ENCODE assay signal across 25 mouse cellular contexts in the genomic region with DNA sequence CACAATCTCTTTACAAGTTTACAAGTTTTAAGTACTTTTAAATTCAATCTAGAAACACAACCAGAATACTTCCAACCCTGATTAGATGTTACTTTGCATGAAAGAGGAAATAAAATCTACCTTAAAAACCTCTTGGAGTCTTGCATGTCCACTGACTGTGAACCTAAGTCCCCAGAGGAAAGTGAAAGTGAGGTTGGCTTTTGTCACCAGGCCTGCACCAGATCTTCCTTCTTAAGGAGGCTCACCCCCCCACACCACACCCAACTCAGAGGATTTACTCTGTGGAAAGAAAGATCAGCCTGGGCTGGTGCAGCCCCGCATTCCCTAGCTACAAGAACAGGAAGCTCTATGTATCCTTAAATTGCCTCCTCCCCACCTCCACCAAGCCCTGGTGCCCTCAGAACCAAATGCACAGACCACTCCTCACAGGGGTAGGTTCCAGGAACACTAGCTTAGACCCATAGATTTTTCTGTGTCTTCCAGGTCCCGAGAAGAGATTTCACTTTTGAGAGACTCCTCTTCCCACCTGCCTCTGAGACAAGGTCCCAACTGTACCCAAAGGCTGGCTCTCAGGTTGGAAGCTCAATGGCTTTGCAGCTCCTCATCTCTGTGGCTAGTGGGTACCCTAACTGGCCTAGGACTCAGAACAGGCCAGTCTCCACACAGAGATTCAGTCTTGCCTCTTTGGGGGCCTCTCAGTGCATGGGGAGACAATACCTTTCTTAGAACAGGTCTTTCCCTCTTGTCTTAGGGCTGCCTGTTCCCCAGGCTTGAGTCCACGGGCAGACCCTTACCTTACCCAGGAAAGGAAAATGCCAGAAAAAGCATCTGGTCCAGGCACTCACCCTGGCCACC. TPM values are rescaled to one million over a fixed set of nuclear protein-coding genes. Genes with fewer than 3 reads are reported as not detected.
DNase-seq lines count a peak whose midpoint lies in the region; ATAC-seq and TF ChIP-seq lines count a peak whose summit lies in the region.
"Had no signal": no experiment of that assay in that cellular context is flagged by ENCODE, and none has a peak within 500 bp of the region (broad histone marks: within the 10 kb centered on the region; RNA-seq: fewer than 3 reads in every experiment).

No protein-coding gene starts in this region.

- no peak overlapping the region for H3K9ac ChIP-seq in hindbrain, embryonic 16.5 days (ENCODE audit: low read depth, low read length)
- no peak overlapping the region for H3K9ac ChIP-seq in CH12.LX (ENCODE audit: insufficient read depth, low read depth)
- H3K9ac ChIP-seq in limb, embryonic 11.5 days (ENCODE audit: low read length), result no peak overlapping the region
- H3K9ac ChIP-seq: embryonic facial prominence, embryonic 15.5 days; limb, embryonic 12.5 days; liver, embryonic 12.5 days; midbrain, embryonic 15.5 days had no signal

- no peak for TF ChIP-seq EP300 in CH12.LX (IDR thresholded peaks at IDR 0.05; ENCODE audit: low read length)

- peak; percentile 24 for DNase-seq in hindbrain, embryonic 10.5 days (ENCODE audit: low spot score)
- DNase-seq in 416B (ENCODE audit: low read depth), result peak; percentile 24
- DNase-seq in CH12.LX (ENCODE audit: extremely low read depth), result peak; percentile 49
- peak; percentile 26 for DNase-seq in limb, embryonic 11.5 days (ENCODE audit: low spot score)
- no peak for DNase-seq in embryo, embryonic 10.5 days (ENCODE audit: low spot score)
- no peak for DNase-seq in left cerebral cortex, adult 18-20 months (ENCODE audit: low spot score in 2 of 2)
- DNase-seq in adrenal gland, postnatal 4 days (ENCODE audit: low spot score in 2 of 2), result no peak
- DNase-seq: adrenal gland, postnatal 36 days; cerebellum, adult 18-20 months; cerebellum, postnatal 25 days; gastrocnemius, postnatal 14 days; heart, postnatal 10 days; kidney, adult 18-20 months; lung, adult 2 months; thymus, postnatal 14 days had no signal

- peak overlapping the region; percentile 72; the same call in 1 of the 2 replicates for H3K27ac ChIP-seq in hindbrain, embryonic 10.5 days
- no peak overlapping the region for H3K27ac ChIP-seq in hindbrain, embryonic 16.5 days (ENCODE audit: low read depth, low read length)
- no peak overlapping the region for H3K27ac ChIP-seq in CH12.LX (ENCODE audit: insufficient read depth, low read depth)
- no peak overlapping the region for H3K27ac ChIP-seq in limb, embryonic 11.5 days (replicated peaks; ENCODE audit: low read depth, low read length)
- H3K27ac ChIP-seq: embryonic facial prominence, embryonic 15.5 days; heart, embryonic 10.5 days; kidney, postnatal 0 days; limb, embryonic 12.5 days; liver, embryonic 12.5 days; midbrain, embryonic 15.5 days had no signal

- H3K79me2 ChIP-seq in CH12.LX (replicated peaks; ENCODE audit: control insufficient read depth, extremely low read depth, insufficient read depth, poor library complexity, severe bottlenecking), result no peaks in the 10 kb centered on the region

- dilution Hi-C loops in CH12.LX (cut with MboI; ENCODE audit: extremely low pct_ligation_motif_present, extremely low pct_unique_long_range_greater_than_20kb, low sequenced_read_pairs), result no loop called here

- H3K4me1 ChIP-seq in hindbrain, embryonic 10.5 days (replicated peaks), result peaks cover 39% of the 10 kb centered on the region
- peaks cover 3% of the 10 kb centered on the region for H3K4me1 ChIP-seq in hindbrain, embryonic 16.5 days (ENCODE audit: control insufficient read depth, insufficient read depth, low read depth, low read length)
- peaks cover 3 to 13% of the 10 kb centered on the region in 2 experiments; a peak in 3 of 4 replicates for H3K4me1 ChIP-seq in CH12.LX (ENCODE audit: control insufficient read depth in 1 of 2, insufficient read depth in 2 of 2)
- H3K4me1 ChIP-seq in limb, embryonic 11.5 days (ENCODE audit: control insufficient read depth, insufficient read depth, low read length), result peaks cover 3% of the 10 kb centered on the region; the same call in 1 of the 2 replicates

- peaks cover 100% of the 10 kb centered on the region for H3K27me3 ChIP-seq in hindbrain, embryonic 10.5 days (ENCODE audit: insufficient read depth, poor library complexity, severe bottlenecking)
- peaks cover 50% of the 10 kb centered on the region for H3K27me3 ChIP-seq in hindbrain, embryonic 16.5 days (replicated peaks; ENCODE audit: control insufficient read depth, insufficient read depth, low read length)
- no peaks in the 10 kb centered on the region for H3K27me3 ChIP-seq in CH12.LX (replicated peaks)
- peaks cover 70% of the 10 kb centered on the region for H3K27me3 ChIP-seq in limb, embryonic 11.5 days (ENCODE audit: control insufficient read depth, insufficient read depth, low read length)

- no peak for TF ChIP-seq CTCF in CH12.LX (conservative IDR thresholded peaks at IDR 0.05 in 1 of 2, IDR thresholded peaks at IDR 0.05 in 1 of 2; ENCODE audit: low read depth in 2 of 2, low read length in 2 of 2)

- H3K4me2 ChIP-seq in hindbrain, embryonic 16.5 days (ENCODE audit: low read length), result no peak overlapping the region
- H3K4me2 ChIP-seq in CH12.LX (ENCODE audit: insufficient read depth, low read depth, poor library complexity, severe bottlenecking), result peak overlapping the region; percentile 52; the same call in 1 of the 2 replicates
- no peak overlapping the region for H3K4me2 ChIP-seq in limb, embryonic 11.5 days (ENCODE audit: low read depth, severe bottlenecking)
- H3K4me2 ChIP-seq: embryonic facial prominence, embryonic 15.5 days; limb, embryonic 12.5 days; liver, embryonic 12.5 days; midbrain, embryonic 15.5 days had no signal

- WGBS in hindbrain, embryonic 10.5 days, result 22% methylated on average over 3 of the region's 3 CpGs
- WGBS in hindbrain, embryonic 16.5 days, result 31% methylated on average over 3 of the region's 3 CpGs
- WGBS in limb, embryonic 11.5 days, result 12% methylated on average over 3 of the region's 3 CpGs

- no peak for ATAC-seq in hindbrain, embryonic 16.5 days
- ATAC-seq in limb, embryonic 11.5 days (ENCODE audit: insufficient number of reproducible peaks, low FRiP score, low TSS enrichment, low read depth), result no peak
- ATAC-seq: liver, embryonic 12.5 days had no signal

- TF ChIP-seq RAD21 in CH12.LX (IDR thresholded peaks at IDR 0.05; ENCODE audit: low read depth, low read length), result no peak

- no peak for TF ChIP-seq POLR2A in CH12.LX (IDR thresholded peaks at IDR 0.05; ENCODE audit: low read depth, low read length)

- peak overlapping the region; percentile 36 for H3K4me3 ChIP-seq in hindbrain, embryonic 10.5 days
- H3K4me3 ChIP-seq in hindbrain, embryonic 16.5 days (ENCODE audit: low read length), result no peak overlapping the region
- no peak overlapping the region for H3K4me3 ChIP-seq in CH12.LX (replicated peaks in 1 of 3; ENCODE audit: low read depth in 2 of 3, low read length in 2 of 3, poor library complexity in 1 of 3)
- no peak overlapping the region for H3K4me3 ChIP-seq in limb, embryonic 11.5 days (ENCODE audit: low read depth, low read length)
- H3K4me3 ChIP-seq: embryonic facial prominence, embryonic 15.5 days; heart, embryonic 10.5 days; limb, embryonic 12.5 days; liver, embryonic 12.5 days; midbrain, embryonic 15.5 days had no signal

- no peaks in the 10 kb centered on the region for H3K36me3 ChIP-seq in hindbrain, embryonic 10.5 days
- no peaks in the 10 kb centered on the region for H3K36me3 ChIP-seq in hindbrain, embryonic 16.5 days (ENCODE audit: control insufficient read depth, insufficient read depth, low read length)
- no peaks in the 10 kb centered on the region for H3K36me3 ChIP-seq in CH12.LX (replicated peaks in 1 of 2; ENCODE audit: control insufficient read depth in 1 of 2, insufficient read depth in 1 of 2, low read length in 1 of 2)
- no peaks in the 10 kb centered on the region for H3K36me3 ChIP-seq in limb, embryonic 11.5 days (ENCODE audit: control insufficient read depth, insufficient read depth, low read length)
- H3K36me3 ChIP-seq: embryonic facial prominence, embryonic 15.5 days; heart, embryonic 10.5 days; limb, embryonic 12.5 days; liver, embryonic 12.5 days; midbrain, embryonic 15.5 days had no signal

- in situ Hi-C loops in CH12.LX (cut with MboI; ENCODE audit: low pct_ligation_motif_present, low pct_unique_long_range_greater_than_20kb, low sequenced_read_pairs), result no loop called here

- no peaks in the 10 kb centered on the region for H3K9me3 ChIP-seq in hindbrain, embryonic 10.5 days
- no peaks in the 10 kb centered on the region for H3K9me3 ChIP-seq in hindbrain, embryonic 16.5 days (ENCODE audit: control insufficient read depth, low read length)
- H3K9me3 ChIP-seq in CH12.LX (replicated peaks; ENCODE audit: low read length), result peaks cover 2% of the 10 kb centered on the region
- H3K9me3 ChIP-seq in limb, embryonic 11.5 days (ENCODE audit: control insufficient read depth, low read length), result no peaks in the 10 kb centered on the region
- H3K9me3 ChIP-seq: embryonic facial prominence, embryonic 15.5 days; heart, embryonic 10.5 days; limb, embryonic 12.5 days; liver, embryonic 12.5 days; midbrain, embryonic 15.5 days had no signal

TF ChIP-seq in CH12.LX, 34 proteins besides CTCF, POLR2A, EP300 and RAD21:
- TF ChIP-seq HCFC1 (IDR thresholded peaks at IDR 0.05; ENCODE audit: low read depth, low read length) (no peak), MEF2A (IDR thresholded peaks at IDR 0.05; ENCODE audit: borderline replicate concordance, low read depth, low read length) (no peak), USF2 (conservative IDR thresholded peaks at IDR 0.05; ENCODE audit: low read depth, low read length) (no peak), CHD2 (IDR thresholded peaks at IDR 0.05; ENCODE audit: low read length) (no peak), IRF4 (IDR thresholded peaks at IDR 0.05; ENCODE audit: low read depth, low read length) (no peak)

RNA-seq across cellular contexts. Expression of gene Olig3, which starts 4.3 kb away (rescaled TPM):
- 82.0 and 99.1 TPM in 2 replicates for polyA plus RNA-seq in hindbrain, embryonic 10.5 days (2016; fragmentation: Nextera tagmentation; extraction: Ambion mirVana)
- polyA plus RNA-seq in hindbrain, embryonic 16.5 days (2015; fragmentation: Nextera tagmentation; extraction: Ambion mirVana), result 5.0 and 6.7 TPM in 2 replicates
- total RNA-seq in CH12.LX (2012; rRNA removed), result not detected in 2 replicates
- total RNA-seq in CH12.LX (2014; rRNA removed), result not detected in 2 replicates
- polyA plus RNA-seq in CH12.LX (2012; ENCODE audit: insufficient read length, low read depth), result not detected in 2 replicates
- polyA plus RNA-seq in limb, embryonic 11.5 days (2014; fragmentation: Nextera tagmentation; extraction: Ambion mirVana), result not detected in 2 replicates
- total RNA-seq in left cerebral cortex, adult 18-20 months (2021), result not detected
- total RNA-seq in adrenal gland, postnatal 4 days (2021), result not detected
- total RNA-seq: adrenal gland, postnatal 36 days; gastrocnemius, postnatal 14 days; heart, postnatal 10 days; layer of hippocampus, postnatal 25 days; MEL had no signal
- polyA plus RNA-seq: embryonic facial prominence, embryonic 15.5 days; heart, embryonic 10.5 days; kidney, postnatal 0 days; limb, embryonic 12.5 days; liver, embryonic 12.5 days; small intestine, adult 2 months had no signal

Comparison
In these comparisons a context has a peak if more than half of its experiments do, and no peak if none do; other contexts are left out.
1. RNA of gene Olig3, which starts 4.3 kb away (polyA plus RNA-seq): 82.0 to 99.1 TPM in hindbrain, embryonic 10.5 days; 5.0 to 6.7 TPM in hindbrain, embryonic 16.5 days, not detected in CH12.LX and not detected in limb, embryonic 11.5 days; every median in the first group is over 10 times any median in the second.
2. DNase-seq: peak in hindbrain, embryonic 10.5 days (single experiment), 416B (single experiment), CH12.LX (single experiment) and limb, embryonic 11.5 days (single experiment); none in embryo, embryonic 10.5 days (single experiment), left cerebral cortex, adult 18-20 months (0 of 2) and adrenal gland, postnatal 4 days (0 of 2).